Mouse (Mus musculus): Measurements from ENCODE around the gene Syndig1.

DNA sequence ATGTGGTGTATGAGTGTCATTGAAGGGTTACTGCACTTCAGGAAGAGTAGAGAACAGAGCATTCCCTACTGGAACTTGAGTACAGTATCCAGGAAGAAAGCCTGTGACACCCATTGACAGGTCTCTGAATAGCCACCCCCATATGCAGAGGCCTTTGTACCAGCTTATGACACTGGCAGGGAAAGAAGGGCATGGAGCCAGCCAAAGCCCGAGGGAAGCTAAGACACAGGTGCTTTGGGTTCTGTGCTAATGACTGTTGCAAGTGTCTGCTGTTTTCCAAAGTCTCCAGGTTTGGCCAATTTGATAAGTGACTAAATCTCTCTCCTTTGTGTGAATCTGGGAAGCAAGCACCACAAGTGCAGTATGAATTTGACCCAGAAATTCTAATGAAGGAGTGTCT lies 71.6 kb downstream of the Syndig1 start:
- TF ChIP-seq CTCF (IDR thresholded peaks at IDR 0.05; ENCODE audit: control insufficient read depth, insufficient read depth, insufficient read length) (no peak), MAX (IDR thresholded peaks at IDR 0.05) (no peak)

Measured in C2C12 (cell line).